Mouse (Mus musculus): ENCODE data around the gene Rbfox3.

- TF ChIP-seq CTCF (IDR thresholded peaks at IDR 0.05; ENCODE audit: low read depth) (no peak), EP300 (IDR thresholded peaks at IDR 0.05; ENCODE audit: low read depth) (no peak)
Observed at GRCm38 (mm10) chr11:118553001-118553400, 358.4 kb downstream of the Rbfox3 start.

Data from liver, embryonic 14.5 days (tissue).